Mouse (Mus musculus) kidney, postnatal 14 days (tissue): ENCODE results near the gene Cldn14.
A peak's percentile ranks its signal among the peaks of the same experiment; 100 is the strongest.

Source experiments
- DNase-seq: peaks from one replicate; pipeline ENCODE4 v3.0.0; 2022; ENCODE audit warnings: mixed read lengths

Cldn14 gene

DNA sequence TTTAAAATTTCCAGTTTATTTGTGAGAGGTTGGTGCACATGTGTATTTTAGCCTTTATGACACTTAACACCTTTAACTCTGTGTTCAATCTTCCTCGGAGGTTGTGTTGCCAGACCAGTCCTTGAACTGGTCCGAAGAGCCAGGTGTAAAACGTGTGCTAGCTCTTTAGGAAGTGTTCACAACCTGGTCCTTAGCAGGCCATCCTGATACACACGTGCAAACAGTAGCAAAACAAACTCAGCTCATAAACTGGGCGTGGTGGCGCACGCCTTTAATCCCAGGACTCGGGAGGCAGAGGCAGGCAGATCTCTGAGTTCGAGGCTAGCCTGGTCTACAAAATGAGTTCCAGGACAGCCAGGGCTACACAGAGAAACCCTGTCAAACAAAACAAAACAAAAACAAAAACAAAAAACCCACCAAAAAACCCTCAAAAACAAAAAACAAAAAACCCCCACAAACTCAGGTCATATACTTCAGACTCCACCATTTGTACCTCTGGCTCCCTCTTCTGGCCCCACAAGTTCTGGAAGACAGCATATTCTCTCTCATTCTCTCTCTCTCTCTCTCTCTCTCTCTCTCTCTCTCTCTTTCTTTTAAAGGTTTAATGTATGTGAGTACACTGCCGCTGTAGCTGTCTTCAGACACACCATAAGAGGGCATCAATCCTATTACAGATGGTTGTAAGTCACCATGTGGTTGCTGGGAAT is 65.7 kb downstream of the Cldn14 start:
- DNase-seq: no peak

DNA sequence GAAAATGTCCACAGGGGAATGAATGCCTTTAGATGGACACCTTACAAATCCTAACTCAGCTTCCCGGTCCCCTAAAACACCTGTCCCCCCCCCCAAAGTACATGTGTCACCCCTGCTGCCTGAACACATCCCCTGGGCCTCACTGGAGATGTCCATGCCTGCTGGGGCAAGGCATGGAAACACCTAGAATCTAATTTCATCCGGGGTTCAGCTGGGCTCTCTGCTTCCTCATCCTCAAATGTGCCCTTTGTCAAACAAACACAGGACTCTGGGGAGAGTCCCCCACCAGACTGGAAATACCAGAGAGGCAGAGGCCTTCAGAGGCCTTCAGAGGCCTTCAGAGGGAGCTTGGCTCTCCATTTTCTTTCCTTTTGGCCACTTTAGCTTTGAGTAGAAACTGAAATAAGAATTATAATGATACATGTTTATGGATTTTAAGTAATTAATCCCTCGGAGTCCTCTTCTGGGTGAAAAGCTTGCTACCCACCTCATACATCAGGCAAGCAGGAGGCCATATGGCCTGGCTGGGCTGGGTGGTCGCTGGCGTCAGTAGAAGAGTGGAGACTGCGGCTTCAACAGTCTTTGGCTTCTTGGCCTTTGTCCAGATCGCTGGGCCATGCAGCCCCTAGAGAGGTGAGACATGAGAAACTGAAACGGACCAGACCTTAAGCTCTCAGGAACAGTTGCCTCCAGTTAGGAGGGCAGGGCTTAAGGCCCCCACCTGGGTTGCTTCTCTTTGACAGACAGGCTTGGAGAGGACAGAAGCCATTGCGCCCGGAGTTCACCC is 66.7 kb downstream of the Cldn14 start:
- no peak for DNase-seq

DNA sequence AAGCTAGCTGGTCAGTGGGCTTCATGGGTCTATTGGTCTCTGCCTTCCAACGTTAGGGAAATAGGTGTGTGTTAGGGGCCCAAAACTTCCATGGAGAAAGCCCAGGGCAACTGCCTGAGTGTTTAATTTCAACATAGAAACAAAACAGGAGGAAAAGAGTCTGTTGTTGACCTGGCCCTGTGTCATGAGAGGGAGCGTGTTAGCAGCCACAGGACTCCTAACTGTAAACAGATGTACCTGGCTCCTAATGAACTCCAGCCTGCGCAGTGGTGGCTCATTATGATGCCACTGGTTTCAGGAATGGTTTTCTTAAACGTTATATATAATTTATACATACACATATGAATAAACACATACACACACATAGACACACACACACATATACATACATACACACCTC is 68.7 kb downstream of the Cldn14 start:
- DNase-seq: no peak

- peak; percentile 74 for DNase-seq
These were observed 70.2 kb downstream of the Cldn14 start for GRCm38 (mm10) chr16:93938400-93938846.

DNA sequence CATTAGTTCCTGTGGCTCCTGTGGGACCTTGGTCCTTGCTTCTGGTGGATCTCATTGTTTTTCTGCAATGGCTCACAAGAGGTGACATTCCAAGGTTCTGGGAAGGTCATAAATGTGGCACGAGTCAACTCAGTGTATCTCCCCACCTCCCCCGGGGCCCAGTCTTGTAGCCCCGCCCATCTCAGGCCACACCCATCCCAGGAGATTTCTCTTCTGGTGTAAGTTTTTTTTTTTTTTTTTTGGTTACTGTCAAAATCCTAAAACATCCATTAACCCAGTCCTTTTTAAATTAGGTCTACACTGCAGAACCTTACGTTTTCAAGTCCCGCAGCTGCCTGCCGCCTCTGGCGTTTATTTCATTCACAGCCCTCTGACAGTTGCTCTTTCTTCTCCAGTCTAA is 73.6 kb downstream of the Cldn14 start:
- DNase-seq: no peak

GRCm38 (mm10) chr16:93934588-93934987 is 74.0 kb downstream of the Cldn14 start:
- DNase-seq: no peak

DNA sequence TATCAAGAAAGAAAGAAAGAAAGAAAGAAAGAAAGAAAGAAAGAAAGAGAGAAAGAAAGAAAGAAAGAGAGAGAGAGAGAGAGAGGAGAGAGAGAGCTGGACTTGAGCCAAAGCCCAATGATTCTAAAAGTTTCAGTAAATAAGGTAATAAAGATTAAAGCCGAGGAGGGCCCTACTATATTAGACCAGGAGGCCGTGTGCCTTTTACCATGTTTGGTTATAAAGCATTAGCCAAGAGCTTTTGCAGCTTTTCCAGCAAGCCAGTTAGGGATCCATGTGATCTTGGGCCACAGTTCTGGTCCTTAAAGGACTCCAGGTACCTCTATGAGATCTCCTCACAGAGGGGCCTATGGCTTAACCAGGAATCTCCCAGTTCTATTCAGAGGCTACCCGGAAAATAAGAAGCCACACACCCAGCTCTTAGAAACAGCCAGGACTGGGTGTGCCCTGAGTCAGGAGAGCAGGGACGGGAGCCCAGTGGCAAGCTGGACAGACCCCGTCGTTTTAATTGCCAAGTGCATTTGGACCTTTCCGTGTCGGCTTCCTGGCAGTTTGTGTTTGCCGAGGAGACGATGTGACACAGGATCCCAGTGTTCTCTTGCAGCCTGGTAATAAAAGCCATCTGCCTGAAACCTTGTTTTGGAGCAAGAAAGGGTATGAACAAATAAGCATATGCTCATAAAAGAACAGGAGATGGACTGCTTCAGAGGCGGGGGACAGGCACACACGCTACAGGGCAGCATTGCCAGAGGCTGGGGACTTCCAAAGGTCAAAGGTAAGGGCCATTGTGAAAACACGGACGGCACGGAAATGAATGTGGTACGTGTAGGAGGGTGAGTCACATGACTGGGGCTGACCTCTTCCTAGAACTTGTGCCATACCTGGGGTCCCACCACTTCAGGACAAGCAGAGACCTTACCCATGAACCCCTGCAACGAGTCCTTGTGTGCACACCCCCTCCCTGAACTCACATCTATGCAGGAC is 76.2 kb downstream of the Cldn14 start:
- no peak for DNase-seq

DNA sequence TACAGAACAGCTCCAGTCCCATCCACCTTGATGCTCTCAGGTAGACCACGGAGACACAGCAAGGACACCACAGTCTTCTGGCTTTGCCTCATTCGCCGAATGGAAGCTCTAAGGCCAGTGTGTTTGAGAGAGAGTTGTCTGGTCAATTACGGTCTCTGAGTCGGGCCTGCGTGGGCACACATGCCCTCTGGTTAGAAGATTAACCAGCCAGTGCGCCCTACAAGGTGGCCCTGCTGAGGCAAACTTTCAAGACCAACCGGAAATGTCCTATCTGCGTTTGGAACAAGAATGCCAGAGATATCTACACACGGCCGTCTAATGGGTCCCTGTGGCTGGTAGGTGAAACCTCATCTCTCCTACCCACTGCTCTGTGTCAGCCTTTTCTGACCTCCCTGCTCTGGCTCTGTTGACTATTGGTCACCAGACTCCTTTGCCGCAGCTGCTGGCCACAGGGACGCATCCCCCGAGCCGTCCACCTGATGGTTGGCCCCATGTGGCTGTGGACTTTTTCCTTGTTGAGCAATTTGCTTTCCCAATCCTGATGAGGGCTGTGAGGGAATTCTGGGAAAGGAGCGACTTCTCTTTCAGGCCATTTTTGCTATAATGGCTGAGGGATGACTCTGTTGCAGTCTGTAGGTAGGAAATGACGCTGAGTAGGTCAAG is 79.1 kb downstream of the Cldn14 start:
- DNase-seq: no peak

DNA sequence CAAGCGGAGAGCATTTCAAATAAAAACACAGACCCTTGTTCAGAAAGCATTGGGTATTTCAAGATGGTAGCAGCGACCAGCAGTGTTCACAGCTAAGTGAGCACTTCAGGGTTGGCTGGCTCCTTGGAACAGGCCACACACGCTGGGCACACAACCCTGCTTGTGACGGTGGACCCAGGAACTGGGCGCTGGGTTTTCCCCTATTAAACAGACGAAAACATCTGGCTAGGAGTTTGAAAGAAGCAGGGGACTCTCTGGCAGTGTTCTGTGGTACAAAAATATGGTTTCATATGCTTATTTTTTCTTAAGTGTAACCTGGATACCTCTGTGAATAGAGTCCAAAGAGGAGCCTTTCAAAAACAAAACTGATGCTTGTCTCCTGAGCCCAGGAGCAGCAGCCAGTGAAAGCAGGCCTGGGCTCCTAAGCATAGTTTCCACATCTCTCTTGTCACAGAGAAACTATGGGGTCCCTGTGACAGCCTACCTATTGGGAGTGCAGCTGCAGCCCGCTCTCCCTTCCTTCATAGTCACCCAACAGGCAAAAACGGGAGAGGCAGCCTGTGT is 82.9 kb downstream of the Cldn14 start:
- no peak for DNase-seq

DNA sequence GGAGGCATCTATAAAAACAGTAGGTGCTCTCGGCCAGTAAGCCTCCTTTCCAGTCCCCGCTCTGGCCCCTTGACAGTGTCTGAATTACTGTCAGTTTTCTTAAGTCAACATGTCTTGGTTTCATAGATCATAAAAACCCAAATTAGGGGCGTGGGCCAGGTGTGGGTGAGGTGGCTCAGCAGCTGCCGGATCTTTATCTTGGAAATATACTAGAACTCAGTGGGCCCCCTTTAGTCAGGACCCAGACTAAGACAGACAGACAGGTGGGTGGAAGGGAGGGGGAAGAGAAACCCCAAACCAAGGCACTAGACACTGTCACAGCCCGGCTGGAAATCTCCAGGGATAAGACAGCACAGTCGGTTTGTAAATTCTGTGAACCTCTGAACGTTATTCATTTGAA is 84.8 kb downstream of the Cldn14 start:
- DNase-seq: no peak

DNA sequence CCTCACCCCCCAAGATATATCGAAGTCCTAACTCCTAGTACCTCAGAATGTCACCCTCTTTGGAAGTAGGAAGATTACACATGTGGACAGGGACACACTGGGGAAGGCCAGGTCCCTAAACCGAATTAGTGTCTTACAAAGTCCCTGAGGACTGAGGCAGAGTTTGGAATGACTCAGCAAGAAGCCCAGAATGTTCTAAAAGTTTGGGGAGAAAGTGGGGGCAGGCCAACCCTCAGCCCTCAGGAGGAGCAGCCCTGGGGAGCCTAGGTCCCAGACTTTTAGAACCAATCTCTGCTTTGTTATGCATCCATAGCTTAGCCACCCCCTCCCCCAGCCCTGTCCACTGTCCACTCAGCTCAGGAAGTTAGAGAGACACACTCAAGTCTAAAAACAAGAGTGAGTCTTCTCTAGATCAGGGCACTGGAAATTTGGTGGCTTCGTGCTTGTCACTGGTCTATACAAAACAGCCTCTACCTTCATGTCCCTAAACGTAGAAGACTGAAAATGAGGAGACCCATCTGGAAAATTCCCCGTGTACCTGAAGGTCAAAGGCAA is 85.7 kb downstream of the Cldn14 start:
- no peak for DNase-seq

GRCm38 (mm10) chr16:93920673-93921072 is 88.0 kb downstream of the Cldn14 start:
- no peak for DNase-seq

- no peak for DNase-seq
These were observed 89.4 kb downstream of the Cldn14 start for GRCm38 (mm10) chr16:93919189-93919588.

DNA sequence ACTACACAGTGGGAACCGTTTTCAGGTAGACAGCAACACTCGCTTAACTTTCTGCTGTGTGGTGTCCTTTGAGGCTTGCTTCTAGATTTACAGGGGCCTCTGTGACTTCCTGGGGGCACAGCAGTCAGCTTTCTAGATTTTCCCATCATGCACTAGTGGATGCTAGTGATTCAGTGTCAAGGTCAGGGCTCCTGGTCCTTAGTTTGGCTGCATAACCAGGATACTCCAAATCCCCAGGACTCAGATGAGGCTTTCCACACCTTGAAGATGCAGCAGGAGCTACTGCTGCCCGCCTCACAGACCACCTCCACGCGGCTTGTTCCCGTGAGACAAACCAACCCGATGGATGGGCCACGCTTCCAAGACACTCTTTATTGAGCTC is 90.0 kb downstream of the Cldn14 start:
- DNase-seq: no peak

GRCm38 (mm10) chr16:93917712-93918678 is 90.6 kb downstream of the Cldn14 start:
- peak; percentile 89 for DNase-seq

DNA sequence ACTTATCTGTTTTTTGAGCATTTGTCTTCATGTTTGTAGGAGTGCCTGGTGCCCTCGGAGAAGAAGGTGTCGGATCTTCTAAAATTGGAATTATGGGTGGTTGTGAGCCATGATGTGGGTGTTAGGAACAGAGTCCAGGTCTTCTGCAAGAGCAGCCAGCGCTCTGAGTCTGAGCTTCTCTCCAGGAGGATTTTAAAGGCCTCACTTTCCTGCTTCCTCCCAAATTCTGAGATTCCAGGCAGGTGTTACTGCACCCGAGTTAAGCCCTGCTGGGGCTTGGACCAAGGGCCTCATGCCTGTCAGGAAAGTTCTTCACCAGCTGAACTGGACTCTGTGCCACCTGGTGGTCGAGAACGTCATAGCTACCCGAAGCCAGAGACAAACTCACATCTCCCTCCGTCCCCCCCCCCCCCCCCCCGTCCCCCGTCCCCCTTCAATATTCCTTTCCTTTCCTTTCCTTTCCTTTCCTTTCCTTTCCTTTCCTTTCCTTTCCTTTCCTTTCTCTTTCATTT is 93.2 kb downstream of the Cldn14 start:
- DNase-seq: peak; percentile 75

DNA sequence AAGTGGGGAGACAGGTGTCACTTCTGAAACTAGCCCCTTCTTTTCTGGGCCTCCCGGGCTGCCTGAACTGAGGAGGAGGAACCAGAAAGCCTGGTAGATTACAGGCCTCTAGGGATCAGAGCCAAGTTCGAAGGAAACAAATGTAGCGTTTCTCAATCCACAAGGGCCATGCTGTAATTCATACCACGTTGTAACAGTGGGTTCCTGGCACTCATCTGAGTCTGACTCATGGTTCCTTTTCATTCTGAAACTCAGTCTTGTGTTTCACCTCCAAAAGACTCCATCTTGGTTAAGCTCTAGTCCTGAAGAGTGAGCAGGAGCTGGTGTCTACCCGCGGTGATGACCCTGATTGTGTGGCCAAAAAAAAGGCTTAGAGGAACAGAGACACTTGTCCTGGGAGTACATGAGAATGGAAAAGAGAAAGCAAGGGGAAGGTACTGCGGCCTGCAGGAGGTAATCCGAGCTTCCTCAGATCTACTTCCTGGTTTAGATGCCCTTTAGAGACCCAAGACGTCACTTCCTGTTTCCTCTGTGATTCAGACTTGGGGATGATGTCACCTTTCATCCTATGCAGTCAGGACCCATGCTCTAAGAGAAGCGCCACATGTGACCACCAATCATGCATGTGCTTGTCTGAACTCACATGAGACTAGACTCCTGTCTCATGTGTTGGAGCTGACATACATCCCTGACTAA is 94.6 kb downstream of the Cldn14 start:
- no peak for DNase-seq

- peak; percentile 27 for DNase-seq
These were observed 95.8 kb downstream of the Cldn14 start for GRCm38 (mm10) chr16:93912808-93913207.

- peak; percentile 90 for DNase-seq
These were observed 96.5 kb downstream of the Cldn14 start for GRCm38 (mm10) chr16:93912158-93912557.
